Mouse (Mus musculus) stomach, embryonic 14.5 days (tissue): ENCODE measurements around the gene Gm14597. TPM values are rescaled to one million over a fixed set of nuclear protein-coding genes. Genes with fewer than 3 reads are reported as not detected.

Source experiments
- polyA plus RNA-seq: library from polyadenylated mRNA; unstranded; fragments of >200 nt; fragmentation: Nextera tagmentation; extraction: Ambion mirVana; gene quantifications from 2 replicates; pipeline ENCODE4 v1.2.1, GENCODE M21; 2014

Gene Gm14597
- polyA plus RNA-seq, 1 experiment from 2014 or later = not detected

Other genes starting within 250 kb of the Gm14597 start
- 39.0 and 44.7 TPM in 2 replicates for gene Mospd1, start 238.5 kb downstream of the Gm14597 start, polyA plus RNA-seq
- not detected in 2 replicates for gene Etd, start 174.1 kb downstream of the Gm14597 start, polyA plus RNA-seq
- gene Rtl8c, start 947 bp downstream of the Gm14597 start, polyA plus RNA-seq = 39.7 and 46.2 TPM in 2 replicates
- 61.0 and 69.6 TPM in 2 replicates for gene Rtl8a, start 34.7 kb upstream of the Gm14597 start, polyA plus RNA-seq
- gene Rtl8b, start 61.4 kb upstream of the Gm14597 start, polyA plus RNA-seq = 51.0 and 58.6 TPM in 2 replicates
- gene 4930502E18Rik, start 115.8 kb upstream of the Gm14597 start, polyA plus RNA-seq = 0.17 and 0.24 TPM in 2 replicates
- gene 1700013H16Rik, start 148.9 kb upstream of the Gm14597 start, polyA plus RNA-seq = not detected in 2 replicates
- not detected in 2 replicates for gene Zfp36l3, start 167.4 kb upstream of the Gm14597 start, polyA plus RNA-seq
- 0.88 and 2.0 TPM in 2 replicates for gene Xlr, start 188.7 kb upstream of the Gm14597 start, polyA plus RNA-seq